Mouse (Mus musculus): ENCODE measurements at regions not wholly inside any gene's neighbourhood (a gene's known extent, or its start where the extent isn't known, plus 50 kb on each side); places are given as distances from the start of the nearest gene placed in this dataset.

DNA sequence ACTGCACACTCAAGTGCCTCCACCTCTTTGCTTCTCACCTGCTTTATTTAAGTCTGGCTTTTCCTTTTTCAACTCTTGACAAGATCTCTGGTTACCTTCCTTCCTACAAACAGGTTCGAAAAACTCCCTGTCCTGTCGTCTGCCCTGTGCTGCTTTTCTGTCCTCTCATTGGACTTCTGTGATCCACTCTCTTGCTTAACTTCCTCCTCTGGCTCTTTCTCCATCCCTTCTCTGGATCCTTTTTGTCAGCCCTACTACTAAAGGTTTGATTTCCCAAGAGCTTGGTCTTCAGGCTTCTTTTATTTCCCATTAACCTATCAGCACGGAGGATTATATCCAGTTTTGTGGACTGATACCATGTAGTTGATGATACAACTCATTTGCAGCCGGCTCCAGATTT, 149.8 kb downstream of the Satb1 start:
- peak; percentile 80 for ATAC-seq (replicated peaks; ENCODE audit: poor library complexity, severe bottlenecking)

DNA sequence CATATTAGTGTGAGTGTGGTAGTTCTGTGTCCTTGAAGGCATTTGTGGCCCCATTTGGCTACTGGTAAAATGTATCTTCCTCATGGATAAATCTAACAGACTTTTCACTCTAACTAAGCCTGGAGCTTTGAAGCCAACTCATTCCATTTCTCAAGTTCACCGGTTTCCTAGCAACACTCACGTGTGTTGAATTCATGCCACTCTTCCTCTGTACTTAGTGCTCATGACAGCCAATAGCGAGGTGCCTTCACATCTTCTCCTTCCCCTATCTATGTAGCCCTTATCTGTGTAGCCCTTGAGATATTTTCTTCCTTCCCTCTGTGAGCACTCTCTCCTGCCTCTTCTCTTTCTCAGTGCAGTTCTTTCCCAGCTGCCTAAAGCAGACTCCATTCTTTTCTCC, 150.7 kb downstream of the Satb1 start:
- ATAC-seq (replicated peaks; ENCODE audit: poor library complexity, severe bottlenecking): no peak

DNA sequence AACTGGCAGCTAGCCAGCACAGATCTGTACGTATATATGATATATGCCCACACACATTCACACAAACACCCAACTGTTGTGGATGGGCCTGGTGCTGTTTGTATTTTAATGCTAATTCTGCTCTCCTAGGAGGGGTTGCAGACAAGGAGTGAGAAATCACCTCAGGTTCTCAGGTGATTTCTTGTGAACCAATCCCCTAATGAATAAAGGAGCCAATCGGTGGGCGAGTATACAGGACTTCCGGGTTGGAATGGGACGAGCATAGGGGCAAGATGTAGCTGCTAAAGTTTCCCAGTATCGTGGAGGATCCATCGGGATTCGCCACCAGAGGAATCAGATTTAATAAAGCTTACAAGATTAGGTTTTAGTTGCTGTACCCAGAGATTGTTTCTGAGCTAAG, 155.6 kb downstream of the Satb1 start:
- no peak for ATAC-seq (replicated peaks; ENCODE audit: poor library complexity, severe bottlenecking)

DNA sequence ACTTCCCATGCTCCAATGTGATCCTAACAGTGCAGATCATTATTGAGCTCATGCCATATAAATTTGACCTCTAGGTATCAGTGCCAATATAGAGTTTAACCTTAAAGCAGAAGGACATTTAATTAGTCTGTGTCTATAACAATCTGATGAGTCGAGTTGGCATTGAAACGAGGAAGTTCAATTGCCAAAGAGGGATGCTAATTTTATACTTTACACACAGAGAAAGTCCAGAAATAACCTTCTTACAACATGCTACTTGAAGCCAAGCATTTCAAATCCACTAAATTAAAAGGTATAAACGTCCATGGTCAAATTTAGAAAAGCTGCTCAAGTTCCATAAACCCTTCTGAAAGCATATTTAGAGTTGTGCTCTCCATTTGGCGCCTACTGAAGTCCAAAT, 174.7 kb downstream of the Satb1 start:
- ATAC-seq (replicated peaks; ENCODE audit: poor library complexity, severe bottlenecking): peak; percentile 63

DNA sequence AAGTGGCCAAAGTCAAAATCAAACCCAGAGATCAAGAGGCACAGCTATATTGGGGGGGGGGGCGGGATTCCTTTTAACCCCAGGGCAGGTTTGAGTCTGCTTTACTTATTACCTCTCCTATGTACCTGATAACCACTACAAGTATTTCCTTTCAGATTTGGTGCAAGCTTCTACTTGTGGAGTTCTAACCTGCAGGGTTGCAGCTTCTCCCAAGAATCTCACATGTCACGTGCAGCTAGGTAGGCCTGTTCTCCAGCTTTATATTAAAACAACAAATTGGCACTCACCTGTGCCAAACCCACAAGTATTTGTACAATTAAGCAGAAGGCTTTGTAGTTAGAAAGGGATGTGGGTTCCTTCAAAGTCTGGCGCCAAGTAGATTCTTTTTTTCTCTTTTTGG, 179.2 kb downstream of the Satb1 start:
- no peak for ATAC-seq (replicated peaks; ENCODE audit: poor library complexity, severe bottlenecking)

DNA sequence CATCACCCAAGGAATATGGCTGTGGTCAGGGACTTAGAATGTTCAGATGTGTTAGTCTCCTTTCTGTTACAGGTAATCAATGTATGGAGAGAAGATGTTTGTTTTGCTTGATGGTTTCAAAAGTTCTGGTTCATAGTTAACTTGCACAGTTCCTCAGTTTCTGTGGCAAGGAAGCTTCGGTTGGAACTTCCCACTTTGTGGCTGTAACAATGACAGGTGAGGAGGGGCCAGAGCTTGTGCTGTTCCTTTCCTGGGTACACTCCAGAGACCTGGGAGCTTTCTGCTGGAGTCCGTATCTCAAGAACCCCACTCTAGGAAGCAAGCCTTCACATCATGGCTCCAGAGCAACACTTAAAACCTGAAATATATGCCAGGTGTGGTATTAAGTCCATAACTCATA, 181.2 kb downstream of the Satb1 start:
- ATAC-seq (replicated peaks; ENCODE audit: poor library complexity, severe bottlenecking): peak; percentile 52; the same call in 1 of the 2 replicates

DNA sequence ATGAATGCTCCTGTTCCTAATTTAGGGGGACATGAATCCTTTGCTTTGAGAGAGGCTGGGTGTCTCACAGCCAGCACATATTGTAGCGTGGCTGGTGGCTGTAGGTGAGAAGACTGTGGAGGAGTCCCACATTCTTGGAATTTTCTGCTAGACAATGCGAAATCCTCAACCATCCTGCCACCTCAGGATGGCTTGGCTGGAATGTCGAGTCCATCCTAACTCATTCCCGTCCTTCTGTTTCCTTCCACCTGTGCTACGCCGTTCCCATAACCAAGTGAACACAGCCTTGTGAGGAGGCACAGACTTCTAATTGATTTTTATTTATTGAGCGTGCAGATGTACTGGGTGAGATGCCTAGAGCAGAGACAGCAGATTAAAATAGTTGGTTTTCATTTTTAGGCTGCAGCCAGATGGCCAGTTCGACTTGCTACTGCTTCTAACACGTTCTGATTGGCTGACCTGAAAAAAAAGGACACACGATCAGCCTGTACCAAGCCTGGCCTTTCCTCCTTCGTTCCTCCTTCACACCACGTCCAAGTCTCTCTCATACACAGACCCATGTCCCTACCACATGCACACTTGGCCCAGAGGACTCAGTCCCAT, 183.8 kb downstream of the Satb1 start:
- no peak for ATAC-seq (replicated peaks; ENCODE audit: poor library complexity, severe bottlenecking)

DNA sequence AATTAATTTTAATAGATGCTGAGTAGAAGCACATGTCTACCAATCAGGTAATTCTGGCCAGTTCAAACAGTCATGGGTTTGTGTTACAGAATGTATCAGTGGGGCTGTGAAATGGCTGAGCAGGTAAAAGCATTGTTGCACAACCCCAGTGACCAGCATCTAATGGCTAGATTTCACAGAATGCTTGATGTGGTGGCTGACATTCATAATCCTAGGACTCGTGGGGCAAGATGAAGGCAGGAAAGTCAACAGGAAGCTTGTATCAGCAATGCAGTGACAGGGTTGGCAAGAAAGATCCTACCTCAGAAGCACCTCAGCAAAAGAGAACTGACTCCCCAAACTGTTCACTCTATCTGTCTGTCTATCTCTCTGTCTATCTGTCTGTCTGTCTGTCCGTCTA, 186.7 kb downstream of the Satb1 start:
- no peak for ATAC-seq (replicated peaks; ENCODE audit: poor library complexity, severe bottlenecking)

DNA sequence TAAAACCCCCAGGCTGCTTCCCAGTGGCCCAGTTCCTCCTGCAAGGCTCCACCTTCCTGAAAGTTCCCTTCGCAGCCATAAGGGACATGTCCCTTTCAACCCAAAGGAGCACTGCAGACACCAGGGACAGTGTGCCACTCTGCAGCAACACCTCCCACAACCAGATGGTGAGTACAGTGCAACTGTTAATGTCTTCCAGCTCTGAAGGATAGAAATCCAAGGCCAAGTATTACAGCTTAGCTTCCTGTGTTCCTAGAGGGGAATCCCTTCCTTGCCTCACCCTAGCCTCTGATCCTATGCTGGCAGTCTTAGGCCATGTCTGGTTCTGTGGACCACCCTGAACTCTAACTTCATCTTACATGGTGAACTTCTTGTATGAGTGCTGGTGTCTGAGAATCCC, 187.2 kb downstream of the Satb1 start:
- no peak for ATAC-seq (replicated peaks; ENCODE audit: poor library complexity, severe bottlenecking)

DNA sequence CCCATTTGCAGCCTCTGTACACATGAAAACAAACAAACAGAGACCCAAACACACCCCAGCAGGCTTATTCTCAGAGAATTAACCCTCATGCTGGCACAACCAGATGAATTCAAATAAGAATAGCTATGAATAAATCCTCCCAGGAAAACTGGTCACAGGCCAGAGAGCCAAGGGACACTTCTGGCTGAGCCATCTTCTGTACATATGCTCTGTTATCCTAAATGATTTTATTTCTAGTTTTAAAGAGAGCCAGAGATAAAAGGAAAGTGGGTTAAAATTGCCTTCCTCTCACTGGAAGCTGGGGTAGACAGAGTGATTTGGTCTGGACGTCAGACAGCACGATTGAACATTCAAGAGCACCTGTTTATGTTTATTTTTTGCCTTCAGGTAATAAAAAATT, 190.4 kb downstream of the Satb1 start:
- no peak for ATAC-seq (replicated peaks; ENCODE audit: poor library complexity, severe bottlenecking)

DNA sequence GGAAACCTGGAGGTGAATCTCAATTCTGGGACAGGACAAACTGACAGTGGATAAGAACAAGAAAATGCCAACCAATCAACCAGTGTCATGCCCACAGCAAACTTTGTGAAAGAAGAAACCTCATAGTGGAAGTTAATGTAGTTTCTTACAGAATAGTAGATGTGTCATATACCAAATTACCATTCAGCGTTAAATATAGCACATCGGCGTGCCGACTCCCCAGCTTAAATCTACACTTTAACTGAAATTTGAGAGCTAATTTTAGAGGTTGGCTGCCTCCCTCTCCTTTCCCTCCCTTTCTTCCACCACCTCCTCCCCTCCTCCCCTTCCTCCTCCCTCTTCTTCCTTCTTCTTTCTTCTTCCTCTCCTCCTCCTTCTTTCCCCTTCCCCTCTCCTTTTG, 197.2 kb downstream of the Satb1 start:
- ATAC-seq (replicated peaks; ENCODE audit: poor library complexity, severe bottlenecking): no peak

DNA sequence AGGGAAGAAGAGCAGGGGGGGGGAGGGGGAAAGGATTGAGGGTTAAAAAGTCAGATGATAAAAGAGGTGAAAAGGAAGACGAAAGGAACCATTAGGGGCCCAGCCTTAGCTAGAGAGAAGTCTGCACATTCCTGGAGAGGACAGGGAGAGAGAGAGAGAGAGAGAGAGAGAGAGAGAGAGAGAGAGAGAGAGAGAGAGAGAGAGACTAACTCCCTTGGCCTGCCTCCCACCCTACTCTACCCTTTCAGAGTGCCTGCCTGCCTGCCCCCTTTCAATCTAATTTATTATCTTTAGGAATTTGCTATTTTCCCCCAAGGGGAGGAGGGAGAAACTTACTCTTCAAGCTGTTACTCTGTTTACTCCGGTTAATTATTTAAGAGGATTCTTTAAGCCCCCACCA, 201.5 kb downstream of the Satb1 start:
- ATAC-seq (replicated peaks; ENCODE audit: poor library complexity, severe bottlenecking): no peak

DNA sequence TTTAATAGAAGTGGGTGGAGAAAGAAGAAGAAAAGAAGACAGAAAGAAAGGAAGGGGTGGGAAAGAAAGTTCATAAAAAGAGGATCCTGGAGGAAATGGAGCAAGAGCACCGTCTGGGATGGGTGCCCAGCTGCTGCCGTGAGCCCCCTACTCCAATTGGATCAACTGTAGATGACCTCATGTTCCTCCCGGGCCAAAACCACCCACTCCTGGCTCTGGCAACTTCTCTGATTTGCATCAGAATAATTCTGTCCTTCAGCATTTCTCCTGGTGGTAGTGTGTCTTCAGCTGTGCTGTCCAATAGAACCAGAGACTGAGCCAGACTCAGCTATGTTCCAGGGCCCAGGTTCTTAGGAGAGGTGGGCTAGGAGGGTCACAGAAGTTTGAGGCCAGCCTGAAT, 212.6 kb downstream of the Satb1 start:
- no peak for ATAC-seq (replicated peaks; ENCODE audit: poor library complexity, severe bottlenecking)

DNA sequence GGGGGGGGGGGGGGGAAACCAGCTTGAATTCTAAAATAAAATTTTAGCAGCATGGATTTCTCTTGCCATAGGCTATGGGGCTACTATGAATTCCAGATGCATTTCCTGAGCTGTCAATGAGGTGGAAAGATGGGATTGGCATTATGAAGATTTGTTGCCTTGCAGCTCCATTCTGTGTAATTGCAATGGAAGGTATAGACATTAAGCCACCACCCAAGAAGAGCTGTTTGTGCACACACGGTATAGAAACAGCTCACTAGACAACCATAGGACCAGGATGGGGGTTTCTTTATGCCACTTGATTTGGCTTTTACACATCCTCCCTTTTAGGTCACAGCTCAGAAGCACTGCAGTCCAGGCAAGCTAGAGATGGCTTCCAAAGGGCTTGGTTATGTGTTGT, 247.8 kb downstream of the Satb1 start:
- ATAC-seq (replicated peaks; ENCODE audit: poor library complexity, severe bottlenecking): no peak

DNA sequence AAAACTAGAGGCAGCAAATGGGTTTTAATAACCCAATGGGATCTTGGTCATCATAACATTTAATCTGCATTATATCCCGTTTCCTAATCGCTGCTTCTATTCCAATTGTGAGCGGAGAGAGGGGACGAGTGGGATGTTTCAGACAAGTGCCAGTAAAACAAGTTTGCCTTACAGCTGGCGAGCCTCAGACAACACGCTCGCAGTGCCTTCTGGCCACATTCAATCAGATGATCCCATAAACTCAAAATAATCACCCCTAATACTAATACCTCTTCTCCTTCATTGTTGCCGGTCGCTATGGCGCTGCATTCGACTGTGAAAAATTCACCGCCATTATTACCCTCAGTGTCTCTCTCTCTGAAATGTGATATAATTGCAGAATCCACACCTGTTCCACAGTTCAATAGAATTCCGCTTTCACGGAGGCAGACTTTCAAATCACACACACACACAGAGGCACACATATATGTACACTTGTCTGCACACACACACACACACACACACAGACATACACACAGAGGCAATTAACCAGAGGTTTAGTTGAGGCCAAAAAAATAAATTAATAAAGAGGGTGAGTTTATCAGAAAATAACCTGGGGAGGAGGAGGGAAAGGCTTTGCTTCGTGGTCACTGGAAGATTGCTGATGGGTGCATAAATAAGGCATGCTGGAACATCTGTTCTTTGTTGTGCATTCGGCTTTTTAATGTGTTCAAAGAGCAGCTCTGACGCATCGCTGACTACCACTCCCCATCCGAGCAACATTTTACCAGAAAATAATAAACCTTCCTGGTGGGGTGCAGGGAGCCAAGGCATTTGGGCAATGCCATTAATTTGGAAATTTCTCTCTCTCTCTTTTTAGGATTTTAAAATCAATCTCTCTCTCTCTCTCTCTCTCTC, 248.9 kb downstream of the Satb1 start:
- ATAC-seq (replicated peaks; ENCODE audit: poor library complexity, severe bottlenecking): no peak

DNA sequence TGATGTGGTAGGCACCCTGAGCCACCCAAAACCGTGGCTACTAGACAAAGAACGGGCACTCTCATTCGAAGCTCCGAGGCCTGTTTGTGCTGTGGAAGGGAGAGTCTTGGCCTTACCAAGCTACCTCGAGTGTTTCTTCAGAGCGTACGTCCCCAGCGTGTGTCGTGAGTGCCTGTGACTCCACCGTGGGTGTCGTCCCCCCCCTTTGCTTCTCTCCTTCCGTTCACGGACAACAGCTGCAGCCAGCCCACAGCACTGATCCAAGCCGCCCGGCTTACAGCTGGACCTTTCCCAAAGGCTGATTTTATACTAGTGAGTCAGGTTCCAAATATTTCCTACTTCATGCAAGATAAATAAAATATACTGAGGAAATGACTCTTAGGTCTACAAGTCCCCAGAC, 249.8 kb downstream of the Satb1 start:
- no peak for ATAC-seq (replicated peaks; ENCODE audit: poor library complexity, severe bottlenecking)

DNA sequence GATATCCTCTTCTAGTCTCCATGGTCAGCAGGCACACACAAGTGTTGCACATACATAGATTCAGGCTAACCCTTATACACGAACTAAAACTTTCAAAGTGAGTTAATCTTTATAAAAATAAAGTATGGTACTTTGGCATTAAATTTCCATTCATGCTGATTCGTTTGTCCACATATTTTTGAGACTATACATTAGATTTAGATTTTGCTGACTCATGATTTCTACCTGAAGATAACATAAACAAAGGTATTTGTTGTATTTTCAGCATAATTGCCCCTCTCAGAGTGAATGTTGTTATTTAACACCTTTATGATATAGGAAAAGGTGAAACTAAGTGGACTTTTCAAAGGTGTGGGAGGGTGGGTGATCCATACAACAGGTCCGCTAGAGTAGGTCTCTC, 277.2 kb downstream of the Satb1 start:
- no peak for ATAC-seq (replicated peaks; ENCODE audit: poor library complexity, severe bottlenecking)

DNA sequence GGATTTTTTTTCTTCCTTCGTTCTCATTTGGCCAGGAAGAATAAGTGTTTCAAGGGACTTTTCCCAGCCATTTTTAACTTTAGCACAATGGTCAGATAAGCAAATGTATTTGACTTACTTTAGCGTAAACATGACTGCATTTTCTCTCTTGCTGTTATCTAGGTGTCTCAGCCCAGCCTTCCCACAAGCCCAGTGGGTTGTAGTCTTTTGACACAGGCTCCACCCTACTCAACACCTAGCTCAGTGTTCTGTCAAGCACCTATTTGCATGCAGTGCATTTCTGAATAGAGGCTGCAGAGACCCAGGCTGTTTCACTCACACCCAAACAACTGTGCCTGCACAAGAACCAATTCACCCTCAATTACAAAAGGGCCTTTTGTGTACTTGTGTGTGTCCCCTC, 278.6 kb downstream of the Satb1 start:
- no peak for ATAC-seq (replicated peaks; ENCODE audit: poor library complexity, severe bottlenecking)

DNA sequence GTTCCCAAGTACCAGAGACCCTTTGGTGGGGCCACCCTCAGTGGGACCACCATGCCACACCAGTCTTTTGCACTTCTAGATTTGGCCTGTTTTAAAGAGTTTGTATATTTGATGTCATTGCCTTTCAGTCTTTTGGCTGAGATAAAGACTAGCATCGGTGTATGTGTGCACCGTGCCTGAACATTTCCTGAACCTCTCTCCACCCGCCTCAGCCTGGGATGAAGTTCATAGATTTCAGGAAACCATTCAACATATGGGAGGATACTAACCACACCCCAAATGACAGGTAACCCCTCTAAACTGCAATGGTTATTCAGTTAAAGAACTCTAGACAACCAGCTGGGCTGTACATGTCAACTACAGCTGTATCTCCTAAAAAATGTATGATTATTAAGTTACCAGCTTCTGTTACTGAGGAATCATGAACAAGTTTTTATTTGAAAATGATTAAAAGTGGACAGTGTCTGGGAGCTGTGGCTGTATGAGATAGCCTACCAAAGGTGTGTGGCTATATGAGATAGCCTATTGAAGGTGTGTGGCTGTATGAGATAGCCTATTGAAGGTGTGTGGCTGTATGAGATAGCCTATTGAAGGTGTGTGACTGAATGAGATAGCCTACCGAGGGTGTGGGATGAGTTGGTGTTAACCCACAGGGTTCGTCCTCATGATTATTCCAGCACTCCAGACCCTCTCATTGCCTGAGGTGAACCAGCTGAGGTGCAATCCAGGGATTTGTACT, 280.6 kb downstream of the Satb1 start:
- ATAC-seq (replicated peaks; ENCODE audit: poor library complexity, severe bottlenecking): no peak

DNA sequence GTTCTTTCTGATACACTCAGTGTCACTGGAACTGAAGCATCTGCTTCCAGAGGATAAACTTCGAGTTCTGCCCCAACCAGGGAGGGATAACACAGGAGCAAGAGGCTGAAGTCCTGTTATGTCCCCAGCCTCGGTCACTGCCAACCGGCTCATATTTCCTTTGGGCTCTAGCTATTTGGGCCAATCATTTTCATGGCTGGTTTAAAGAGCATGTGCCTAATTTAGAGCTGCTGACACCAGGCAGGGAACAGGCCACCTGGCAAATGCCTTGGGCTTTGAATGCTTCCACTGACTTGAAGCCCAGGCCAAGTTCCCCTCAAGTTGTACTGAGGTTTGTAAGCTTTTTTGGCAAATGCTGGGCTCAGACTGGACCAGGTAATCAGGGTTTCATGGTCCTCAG, 286.1 kb downstream of the Satb1 start:
- no peak for ATAC-seq (replicated peaks; ENCODE audit: poor library complexity, severe bottlenecking)

DNA sequence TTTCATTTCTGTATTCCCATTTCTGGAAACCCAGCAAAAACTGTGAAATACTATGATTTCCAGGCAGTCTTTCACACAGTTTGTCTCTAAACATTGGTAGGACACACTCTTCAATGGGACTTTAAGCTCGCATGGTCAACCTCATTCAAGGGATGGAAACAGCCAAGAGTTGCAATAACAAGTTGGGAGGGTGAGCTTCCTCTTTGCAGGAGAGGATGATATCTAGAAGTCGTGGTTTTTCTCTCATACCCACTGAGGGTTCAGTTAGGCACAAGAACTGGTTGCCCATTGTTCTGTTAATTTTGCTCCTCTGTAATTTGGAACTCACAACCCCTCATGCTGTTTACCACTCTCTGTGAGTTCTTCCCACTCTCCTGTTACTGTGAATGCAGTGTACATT, 290.5 kb downstream of the Satb1 start:
- no peak for ATAC-seq (replicated peaks; ENCODE audit: poor library complexity, severe bottlenecking)
